ENCODE assay signal across 18 mouse cellular contexts in the genomic region with DNA sequence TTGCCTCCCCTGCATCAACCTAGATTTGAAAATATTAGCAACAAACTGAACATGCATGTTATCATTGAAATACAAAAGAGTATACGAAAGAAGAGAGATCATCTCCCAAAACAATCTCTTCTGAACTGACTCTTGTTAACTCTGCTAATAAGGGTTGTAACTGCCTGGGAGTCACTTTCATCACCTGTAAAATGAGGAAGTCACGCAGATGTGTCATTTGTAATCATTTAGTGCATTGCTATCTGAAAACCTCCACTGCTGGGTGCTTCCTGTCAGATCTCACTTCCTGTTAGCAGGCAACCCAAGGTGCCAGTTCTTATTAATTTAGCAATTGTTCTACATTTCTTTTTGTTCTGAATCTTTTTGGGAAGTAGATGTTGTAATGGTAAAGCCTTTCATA. TPM values are rescaled to one million over a fixed set of nuclear protein-coding genes. Genes with fewer than 3 reads are reported as not detected.
DNase-seq lines count a peak whose midpoint lies in the region; ATAC-seq and TF ChIP-seq lines count a peak whose summit lies in the region.
"Had no signal": no experiment of that assay in that cellular context is flagged by ENCODE, and none has a peak within 500 bp of the region (broad histone marks: within the 10 kb centered on the region; RNA-seq: fewer than 3 reads in every experiment).

No protein-coding gene starts in this region.

- TF ChIP-seq CTCF in spleen, adult 2 months (IDR thresholded peaks at IDR 0.05; ENCODE audit: extremely low read depth, insufficient read depth, insufficient read length, insufficient replicate concordance) = no peak
- no peak for TF ChIP-seq CTCF in CH12.LX (conservative IDR thresholded peaks at IDR 0.05 in 1 of 2, IDR thresholded peaks at IDR 0.05 in 1 of 2; ENCODE audit: low read depth in 2 of 2, low read length in 2 of 2)

- WGBS in spleen, adult 2 months = 24% methylated on average over 2 of the region's 2 CpGs

- peak; percentile 95 to 100 for ATAC-seq in hematopoietic stem cell, adult 5-6 weeks (replicated peaks in 1 of 2; ENCODE audit: insufficient read depth in 1 of 2, low FRiP score in 2 of 2, low TSS enrichment in 1 of 2, low read depth in 1 of 2, poor library complexity in 2 of 2, severe bottlenecking in 2 of 2)
- ATAC-seq: midbrain, embryonic 16.5 days had no signal

- H3K36me3 ChIP-seq in spleen, adult 2 months (ENCODE audit: control insufficient read depth, insufficient read depth, low read length) = no peaks in the 10 kb centered on the region
- no peaks in the 10 kb centered on the region for H3K36me3 ChIP-seq in CH12.LX (replicated peaks in 1 of 2; ENCODE audit: control insufficient read depth in 1 of 2, insufficient read depth in 1 of 2, low read length in 1 of 2)
- H3K36me3 ChIP-seq: embryonic facial prominence, embryonic 15.5 days; forebrain, embryonic 12.5 days; hindbrain, embryonic 15.5 days had no signal

- no peak overlapping the region for H3K4me2 ChIP-seq in CH12.LX (ENCODE audit: insufficient read depth, low read depth, poor library complexity, severe bottlenecking)
- H3K4me2 ChIP-seq: embryonic facial prominence, embryonic 15.5 days; forebrain, embryonic 12.5 days; hindbrain, embryonic 15.5 days had no signal

- H3K27ac ChIP-seq in spleen, adult 2 months (ENCODE audit: insufficient read depth, low read length) = peak overlapping the region; percentile 29; the same call in 1 of the 2 replicates
- no peak overlapping the region for H3K27ac ChIP-seq in CH12.LX (ENCODE audit: insufficient read depth, low read depth)
- H3K27ac ChIP-seq: embryonic facial prominence, embryonic 15.5 days; forebrain, embryonic 12.5 days; hindbrain, embryonic 15.5 days had no signal

- TF ChIP-seq EP300 in CH12.LX (IDR thresholded peaks at IDR 0.05; ENCODE audit: low read length) = peak; percentile 95

- H3K27me3 ChIP-seq in spleen, adult 2 months (ENCODE audit: control insufficient read depth, insufficient read depth, low read length) = no peaks in the 10 kb centered on the region
- H3K27me3 ChIP-seq in CH12.LX (replicated peaks) = no peaks in the 10 kb centered on the region
- H3K27me3 ChIP-seq: embryonic facial prominence, embryonic 15.5 days; forebrain, embryonic 12.5 days; hindbrain, embryonic 15.5 days had no signal

- no peak overlapping the region for H3K4me3 ChIP-seq in spleen, adult 2 months (ENCODE audit: extremely low read depth, insufficient read depth, insufficient read length)
- no peak overlapping the region for H3K4me3 ChIP-seq in CH12.LX (replicated peaks in 1 of 3; ENCODE audit: low read depth in 2 of 3, low read length in 2 of 3, poor library complexity in 1 of 3)
- H3K4me3 ChIP-seq: embryonic facial prominence, embryonic 15.5 days; forebrain, embryonic 12.5 days; hindbrain, embryonic 15.5 days had no signal

- in situ Hi-C loops in CH12.LX (cut with MboI; ENCODE audit: low pct_ligation_motif_present, low pct_unique_long_range_greater_than_20kb, low sequenced_read_pairs) = no loop called here

- no peaks in the 10 kb centered on the region for H3K9me3 ChIP-seq in CH12.LX (replicated peaks; ENCODE audit: low read length)
- H3K9me3 ChIP-seq: embryonic facial prominence, embryonic 15.5 days; forebrain, embryonic 12.5 days; hindbrain, embryonic 15.5 days had no signal

- no peak; the same call in 1 of the 2 replicates for TF ChIP-seq RAD21 in CH12.LX (IDR thresholded peaks at IDR 0.05; ENCODE audit: low read depth, low read length)

- no peak overlapping the region; the same call in 1 of the 2 replicates for H3K9ac ChIP-seq in CH12.LX (ENCODE audit: insufficient read depth, low read depth)
- H3K9ac ChIP-seq: embryonic facial prominence, embryonic 15.5 days; forebrain, embryonic 12.5 days; hindbrain, embryonic 15.5 days had no signal

- dilution Hi-C loops in CH12.LX (cut with MboI; ENCODE audit: extremely low pct_ligation_motif_present, extremely low pct_unique_long_range_greater_than_20kb, low sequenced_read_pairs) = no loop called here

- peak; percentile 14 to 59 for DNase-seq in spleen, adult 2 months (ENCODE audit: low read depth in 1 of 2, low spot score in 2 of 2)
- no peak for DNase-seq in spleen, adult 12 weeks (ENCODE audit: low spot score)
- DNase-seq in CH12.LX (ENCODE audit: extremely low read depth) = peak; percentile 73
- DNase-seq in skeletal muscle tissue, adult 2 months (ENCODE audit: low read depth, low spot score) = peak; percentile 6
- DNase-seq in kidney, adult 9 months = no peak
- no peak for DNase-seq in gastrocnemius, postnatal 14 days
- DNase-seq: adrenal gland, adult 8-10 months; cerebellum, postnatal 36 days; heart, adult 11 months; kidney, adult 8-10 months; liver had no signal

- H3K4me1 ChIP-seq in spleen, adult 2 months (ENCODE audit: control insufficient read depth, insufficient read depth, insufficient read length) = no peaks in the 10 kb centered on the region; the same call in none of the 2 replicates
- peaks cover 0 to 35% of the 10 kb centered on the region in 2 experiments; a peak in 1 of 4 replicates for H3K4me1 ChIP-seq in CH12.LX (ENCODE audit: control insufficient read depth in 1 of 2, insufficient read depth in 2 of 2)
- H3K4me1 ChIP-seq: embryonic facial prominence, embryonic 15.5 days; forebrain, embryonic 12.5 days; hindbrain, embryonic 15.5 days had no signal

- intact Hi-C loops in gastrocnemius, postnatal 14 days (cut with DNase I; ENCODE audit: low total_unique reads) = no loop called here

- no peak for TF ChIP-seq POLR2A in spleen, adult 2 months (IDR thresholded peaks at IDR 0.05; ENCODE audit: low read depth, low read length)
- TF ChIP-seq POLR2A in CH12.LX (IDR thresholded peaks at IDR 0.05; ENCODE audit: low read depth, low read length) = peak; percentile 22; the same call in 1 of the 2 replicates

- no peaks in the 10 kb centered on the region for H3K79me2 ChIP-seq in CH12.LX (replicated peaks; ENCODE audit: control insufficient read depth, extremely low read depth, insufficient read depth, poor library complexity, severe bottlenecking)

TF ChIP-seq in CH12.LX, 34 proteins besides CTCF, POLR2A, EP300 and RAD21:
- TF ChIP-seq NRF1 (IDR thresholded peaks at IDR 0.05; ENCODE audit: low read depth, low read length) = no peak
- no peak for TF ChIP-seq UBTF (IDR thresholded peaks at IDR 0.05; ENCODE audit: low read depth, low read length)
- peak; percentile 86 for TF ChIP-seq ETS1 (conservative IDR thresholded peaks at IDR 0.05; ENCODE audit: low read depth, low read length)
- TF ChIP-seq USF2 (conservative IDR thresholded peaks at IDR 0.05; ENCODE audit: low read depth, low read length) = no peak
- TF ChIP-seq MAFK (IDR thresholded peaks at IDR 0.05; ENCODE audit: insufficient replicate concordance, low read length) = no peak
- no peak for TF ChIP-seq MYC (IDR thresholded peaks at IDR 0.05; ENCODE audit: low read depth, low read length)
- TF ChIP-seq MAX (IDR thresholded peaks at IDR 0.05; ENCODE audit: low read length) = no peak
- TF ChIP-seq MAZ (IDR thresholded peaks at IDR 0.05; ENCODE audit: low read depth, low read length) = no peak
- TF ChIP-seq POLR2AphosphoS2 (IDR thresholded peaks at IDR 0.05; ENCODE audit: low read depth, low read length) = no peak
- TF ChIP-seq TCF12 (IDR thresholded peaks at IDR 0.05; ENCODE audit: low read depth, low read length) = peak; percentile 82
- TF ChIP-seq ZC3H11A (IDR thresholded peaks at IDR 0.05; ENCODE audit: low read depth, low read length) = no peak
- TF ChIP-seq ELF1 (IDR thresholded peaks at IDR 0.05; ENCODE audit: low read depth, low read length) = peak; percentile 69
- TF ChIP-seq KAT2A (IDR thresholded peaks at IDR 0.05; ENCODE audit: insufficient replicate concordance, low read length) = no peak
- peak; percentile 47; the same call in 1 of the 2 replicates for TF ChIP-seq JUN (IDR thresholded peaks at IDR 0.05; ENCODE audit: insufficient read depth, low read depth, low read length)
- no peak for TF ChIP-seq HCFC1 (IDR thresholded peaks at IDR 0.05; ENCODE audit: low read depth, low read length)
- no peak for TF ChIP-seq ZNF384 (IDR thresholded peaks at IDR 0.05; ENCODE audit: low read depth, low read length)
- TF ChIP-seq ZMIZ1 (IDR thresholded peaks at IDR 0.05; ENCODE audit: low read depth, low read length) = no peak
- peak; percentile 76; the same call in 1 of the 2 replicates for TF ChIP-seq TBP (conservative IDR thresholded peaks at IDR 0.05; ENCODE audit: low read depth, low read length)
- TF ChIP-seq SIN3A (IDR thresholded peaks at IDR 0.05; ENCODE audit: low read length) = peak; percentile 47; the same call in 1 of the 2 replicates
- peak; percentile 80 for TF ChIP-seq IRF4 (IDR thresholded peaks at IDR 0.05; ENCODE audit: low read depth, low read length)
- TF ChIP-seq BHLHE40 (IDR thresholded peaks at IDR 0.05; ENCODE audit: low read depth, low read length) = peak; percentile 71
- peak; percentile 54; the same call in 1 of the 2 replicates for TF ChIP-seq CHD2 (IDR thresholded peaks at IDR 0.05; ENCODE audit: low read length)
- peak; percentile 65 for TF ChIP-seq JUND (conservative IDR thresholded peaks at IDR 0.05; ENCODE audit: low read depth, low read length)
- no peak for TF ChIP-seq ZKSCAN1 (IDR thresholded peaks at IDR 0.05; ENCODE audit: borderline replicate concordance, low read depth, low read length)
- TF ChIP-seq GABPA (IDR thresholded peaks at IDR 0.05; ENCODE audit: insufficient replicate concordance, low read depth, low read length) = no peak
- TF ChIP-seq MEF2A (IDR thresholded peaks at IDR 0.05; ENCODE audit: borderline replicate concordance, low read depth, low read length) = peak; percentile 60; the same call in 1 of the 2 replicates
- TF ChIP-seq E2F4 (IDR thresholded peaks at IDR 0.05; ENCODE audit: insufficient replicate concordance, low read depth, low read length) = no peak
- no peak for TF ChIP-seq USF1 (IDR thresholded peaks at IDR 0.05; ENCODE audit: low read depth, low read length)
- TF ChIP-seq SMC3 (IDR thresholded peaks at IDR 0.05; ENCODE audit: low read depth, low read length) = no peak
- TF ChIP-seq NELFE (IDR thresholded peaks at IDR 0.05; ENCODE audit: low read depth, low read length) = no peak
- TF ChIP-seq PAX5 (IDR thresholded peaks at IDR 0.05; ENCODE audit: low read length) = no peak
- TF ChIP-seq RCOR1 (conservative IDR thresholded peaks at IDR 0.05; ENCODE audit: low read depth, low read length) = 0 out of 2 replicates have a peak, but pooled peaks have one; percentile 14
- TF ChIP-seq MXI1 (IDR thresholded peaks at IDR 0.05; ENCODE audit: low read depth, low read length) = no peak
TF ChIP-seq in CH12.LX: peak in this region for 12.

RNA-seq across cellular contexts. Expression of a gene that starts 5.3 kb away (rescaled TPM):
- polyA plus RNA-seq in spleen, adult 2 months (2012; rRNA removed) = 2.1 and 2.4 TPM in 2 replicates
- total RNA-seq in CH12.LX (2012; rRNA removed) (8.5 and 13.3 TPM in 2 replicates), CH12.LX (2014; rRNA removed) (30.3 and 39.3 TPM in 2 replicates)
- 15.2 and 16.2 TPM in 2 replicates for polyA plus RNA-seq in CH12.LX (2012; ENCODE audit: insufficient read length, low read depth)
- total RNA-seq in hematopoietic stem cell, adult 5-6 weeks (2017) = 0.65 and 2.1 TPM in 2 replicates
- total RNA-seq in gastrocnemius, postnatal 14 days (2021) = not detected
- total RNA-seq: layer of hippocampus, adult 18-20 months had no signal
- polyA plus RNA-seq: forebrain, embryonic 12.5 days; hindbrain, embryonic 15.5 days; neural tube, embryonic 14.5 days had no signal

Comparison
In these comparisons a context has a peak if more than half of its experiments do, and no peak if none do; other contexts are left out.
1. DNase-seq: peak in spleen, adult 2 months (2 of 2), CH12.LX (single experiment) and skeletal muscle tissue, adult 2 months (single experiment); none in spleen, adult 12 weeks (single experiment), kidney, adult 9 months (single experiment) and gastrocnemius, postnatal 14 days (single experiment).